Mouse (Mus musculus) small intestine, adult 2 months (tissue): Measurements from ENCODE around the gene Tmem59. TPM values are rescaled to one million over a fixed set of nuclear protein-coding genes. Genes with fewer than 3 reads are reported as not detected.

Experiments
- H3K27ac ChIP-seq: fragments of 200-500 bp; 2 replicates; pipeline ENCODE4 v1.5.1; 2012; ENCODE audit warnings: low read depth, low read length, control low read depth, inconsistent platforms; ENCODE audit not compliant: insufficient read depth
- H3K27me3 ChIP-seq: fragments of 200-500 bp; 2 replicates; pipeline ENCODE4 v1.6.1; 2012; ENCODE audit warnings: mild to moderate bottlenecking, moderate library complexity, low read length, inconsistent platforms; ENCODE audit not compliant: control insufficient read depth, insufficient read depth
- H3K36me3 ChIP-seq: fragments of 200-500 bp; 2 replicates; pipeline ENCODE4 v1.6.1; 2012; ENCODE audit warnings: mild to moderate bottlenecking, low read length, control low read depth, inconsistent platforms; ENCODE audit not compliant: control insufficient read depth, insufficient read depth
- H3K4me1 ChIP-seq: fragments of 200-500 bp; 2 replicates; pipeline ENCODE4 v1.6.1; 2012; ENCODE audit warnings: low read length, inconsistent platforms, mixed read lengths; ENCODE audit not compliant: control insufficient read depth, insufficient read depth, insufficient read length
- H3K4me3 ChIP-seq: fragments of 200-500 bp; 2 replicates; pipeline ENCODE4 v1.5.1; 2012; ENCODE audit warnings: low read depth, mild to moderate bottlenecking, control low read depth, inconsistent platforms, low read length, moderate library complexity
- CTCF ChIP-seq: fragments of 200-500 bp; IDR thresholded peaks from 2 replicates; pipeline ENCODE4 v1.5.1; 2012; ENCODE audit warnings: low read depth, mild to moderate bottlenecking, control low read depth, inconsistent platforms, low read length, moderate library complexity, mixed read lengths; ENCODE audit not compliant: insufficient replicate concordance, insufficient read length; ENCODE audit errors: extremely low read depth
- POLR2A ChIP-seq: fragments of 200-500 bp; IDR thresholded peaks from 2 replicates; pipeline ENCODE4 v1.6.1; 2012; ENCODE audit warnings: low read depth, mild to moderate bottlenecking, control low read depth, inconsistent platforms, low read length, moderate library complexity
- WGBS: fragments of 180-500 bp; shearing (Covaris S2); methylation state at CpG from one replicate; pipeline ENCODE4 v1.1.7; 2018; 5-methylcytosine and 5-hydroxymethylcytosine counted together
- polyA plus RNA-seq: library from polyadenylated mRNA; depleted of rRNA; stranded (reverse); fragments of >200 nt; gene quantifications from 2 replicates; pipeline ENCODE4 v1.2.3, GENCODE M21; 2012; rRNA removed

The Tmem59 gene
- 92.5 and 222 TPM in 2 replicates for polyA plus RNA-seq

DNA sequence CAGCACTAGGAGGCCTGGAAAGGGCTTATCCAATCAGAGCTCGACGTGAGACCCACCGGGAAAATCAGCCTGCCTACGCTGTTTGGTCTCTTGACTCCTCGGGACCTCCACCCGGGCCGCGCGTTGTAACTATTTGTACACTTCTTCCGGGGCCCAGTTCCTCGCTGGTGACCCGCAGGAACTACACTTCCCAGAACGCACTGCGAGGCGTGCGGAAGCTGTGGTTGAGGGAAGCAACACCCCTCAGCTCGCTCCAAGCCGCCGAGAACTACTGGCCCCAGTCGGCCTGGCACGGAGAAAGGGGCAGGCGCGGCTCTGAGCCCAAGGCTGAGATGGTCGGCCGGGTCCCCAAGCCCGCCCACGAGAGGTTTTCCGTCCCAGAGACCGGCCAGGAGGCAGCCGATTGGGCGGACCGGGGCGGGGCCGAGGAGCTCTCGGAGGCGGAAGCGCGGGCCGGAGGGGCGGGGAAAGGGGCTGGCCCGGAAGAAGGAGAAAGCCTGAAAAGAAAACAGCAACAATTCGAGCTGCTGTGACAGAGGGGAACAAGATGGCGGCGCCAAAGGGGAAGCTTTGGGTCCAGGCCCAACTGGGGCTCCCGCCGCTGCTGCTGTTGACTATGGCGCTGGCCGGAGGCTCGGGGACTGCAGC is at the start of gene Tmem59:
TSS of gene Tmem59 (plus strand) at position 218 of the 648 bp plus-strand sequence.
- H3K36me3 ChIP-seq = peaks cover 13% of the 10 kb centered on the region
- TF ChIP-seq CTCF (no peak), POLR2A (peak; percentile 73)
- H3K27me3 ChIP-seq = no peaks in the 10 kb centered on the region
- H3K4me3 ChIP-seq = peak within 1 kb of the TSS; percentile 88
- peaks cover 18% of the 10 kb centered on the region for H3K4me1 ChIP-seq
- H3K27ac ChIP-seq = peak within 1 kb of the TSS; percentile 98
- under 1% methylated on average over 49 of the region's 49 CpGs for WGBS

DNA sequence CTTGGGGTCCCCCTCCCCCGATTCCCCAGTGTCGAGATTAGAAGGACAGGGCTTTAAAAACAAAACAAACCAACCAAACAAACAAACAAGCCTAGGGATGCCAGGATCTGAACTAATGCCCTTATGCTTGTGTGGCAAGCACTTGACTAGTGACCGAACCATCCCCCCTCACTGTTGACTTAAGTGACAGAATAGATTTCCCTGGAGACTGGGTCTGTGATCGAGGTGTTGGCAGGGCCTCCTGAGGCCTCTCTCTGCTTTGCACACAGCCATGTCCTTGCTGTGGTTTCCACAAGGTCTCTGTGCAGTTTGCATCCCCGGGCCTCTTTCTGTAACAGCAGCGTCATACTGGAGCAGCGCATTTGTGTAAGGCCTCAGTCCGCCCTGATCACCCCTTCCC is 48.8 kb upstream of the Tmem59 start:
- Histone ChIP-seq H3K4me3 (no peak overlapping the region), H3K36me3 (no peaks in the 10 kb centered on the region), H3K27ac (no peak overlapping the region), H3K27me3 (no peaks in the 10 kb centered on the region), H3K4me1 (no peaks in the 10 kb centered on the region; the same call in none of the 2 replicates)
- 82% methylated on average over 8 of the region's 8 CpGs for WGBS
- no peak for TF ChIP-seq CTCF
- TF ChIP-seq POLR2A = no peak

DNA sequence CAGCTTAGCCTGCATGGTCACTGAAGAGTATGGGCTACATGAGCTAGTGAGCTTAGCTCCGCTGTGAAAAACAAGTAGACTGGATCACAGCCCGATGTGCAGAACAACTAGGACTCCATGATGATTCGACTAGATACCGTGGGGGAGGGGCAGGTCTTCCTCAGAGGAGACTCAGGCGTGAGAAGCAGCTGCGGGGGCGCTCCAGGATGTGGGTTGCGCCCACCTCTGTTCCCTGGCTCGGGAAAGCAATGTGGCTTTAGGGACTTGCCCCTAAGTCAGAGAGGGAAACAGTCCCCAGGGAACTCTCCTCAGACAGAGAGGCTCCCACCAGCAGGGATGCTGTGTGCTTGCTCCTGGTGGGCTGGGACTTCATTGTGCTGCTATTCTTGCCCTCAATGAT is 47.7 kb upstream of the Tmem59 start:
- no peaks in the 10 kb centered on the region; the same call in none of the 2 replicates for H3K4me1 ChIP-seq
- no peaks in the 10 kb centered on the region for H3K36me3 ChIP-seq
- WGBS = 44% methylated on average over 9 of the region's 9 CpGs
- TF ChIP-seq POLR2A = no peak
- no peak overlapping the region for H3K27ac ChIP-seq
- no peak overlapping the region for H3K4me3 ChIP-seq
- H3K27me3 ChIP-seq = no peaks in the 10 kb centered on the region

DNA sequence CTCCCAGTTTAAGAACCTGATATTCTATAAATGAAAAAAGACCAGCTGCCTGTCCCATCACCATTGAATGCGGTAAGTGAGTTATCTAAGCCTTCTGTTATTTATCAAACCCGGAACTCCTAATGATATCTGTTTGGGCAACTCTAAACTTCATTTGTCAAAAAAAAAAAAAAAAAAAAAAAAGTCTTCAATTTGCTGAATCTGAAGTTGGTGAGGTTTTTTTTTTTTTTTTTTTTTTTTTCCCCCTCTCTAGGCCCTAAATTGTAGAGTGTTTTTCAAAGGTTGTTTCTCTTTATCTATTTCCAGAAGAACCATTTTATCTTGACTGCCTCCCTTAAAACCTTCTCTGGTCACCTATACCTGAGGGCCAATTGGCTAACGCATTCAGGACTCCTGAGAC is 43.3 kb upstream of the Tmem59 start:
- peaks cover 9% of the 10 kb centered on the region; the same call in 1 of the 2 replicates for H3K36me3 ChIP-seq
- TF ChIP-seq POLR2A = no peak
- TF ChIP-seq CTCF = no peak
- H3K27me3 ChIP-seq = no peaks in the 10 kb centered on the region
- no peak overlapping the region for H3K4me3 ChIP-seq
- WGBS = 82% methylated on average over 3 of the region's 3 CpGs
- H3K4me1 ChIP-seq = no peaks in the 10 kb centered on the region
- H3K27ac ChIP-seq = no peak overlapping the region

DNA sequence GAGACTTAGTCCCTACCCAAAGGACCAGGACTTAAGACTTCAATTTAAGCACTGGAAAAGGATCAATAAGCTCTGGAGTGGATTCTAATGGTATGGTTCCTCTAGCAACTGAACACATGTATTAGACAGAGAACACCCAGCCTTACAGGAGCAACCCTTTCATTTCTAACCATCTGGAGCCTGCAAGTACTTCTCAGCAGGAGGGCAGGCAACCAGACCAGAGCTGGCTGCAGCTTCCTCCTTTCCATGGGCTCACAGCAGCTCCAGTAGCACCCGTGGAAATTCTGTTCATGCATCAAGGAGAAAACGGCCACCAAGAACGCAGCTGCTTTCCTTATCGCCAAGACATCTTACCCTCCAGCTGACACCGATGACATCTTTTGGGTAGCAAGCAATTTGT is 42.5 kb upstream of the Tmem59 start:
- no peak for TF ChIP-seq POLR2A
- H3K36me3 ChIP-seq = peaks cover 9% of the 10 kb centered on the region; the same call in 1 of the 2 replicates
- no peak overlapping the region for H3K4me3 ChIP-seq
- 80% methylated on average over 5 of the region's 5 CpGs for WGBS
- H3K27ac ChIP-seq = no peak overlapping the region
- H3K27me3 ChIP-seq = no peaks in the 10 kb centered on the region
- H3K4me1 ChIP-seq = no peaks in the 10 kb centered on the region; the same call in 1 of the 2 replicates

DNA sequence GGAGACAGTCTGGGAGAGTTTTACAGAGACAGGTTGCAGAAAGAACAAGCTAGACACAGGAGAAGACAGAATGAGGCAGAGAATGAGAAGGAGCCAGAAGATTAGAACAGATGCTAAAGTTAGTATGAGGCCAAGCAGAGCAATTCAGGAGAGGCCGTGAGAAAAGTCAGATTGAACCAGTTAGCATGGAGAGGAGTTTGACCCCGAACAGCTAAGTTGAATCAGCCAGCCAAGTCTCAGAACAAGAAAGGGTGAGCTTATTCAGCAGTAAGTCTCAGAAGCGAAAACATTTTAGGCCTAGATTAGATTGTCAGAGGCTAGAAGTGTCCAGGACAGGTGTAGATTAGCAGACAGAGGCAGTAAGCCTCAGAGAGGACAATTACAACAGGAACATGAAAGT is 41.7 kb upstream of the Tmem59 start:
- Histone ChIP-seq H3K4me3 (no peak overlapping the region), H3K36me3 (peaks cover 9% of the 10 kb centered on the region; the same call in 1 of the 2 replicates), H3K4me1 (no peaks in the 10 kb centered on the region; the same call in 1 of the 2 replicates), H3K27ac (no peak overlapping the region), H3K27me3 (no peaks in the 10 kb centered on the region)
- 59% methylated on average over 3 of the region's 3 CpGs for WGBS
- TF ChIP-seq POLR2A = no peak
- TF ChIP-seq CTCF = no peak

DNA sequence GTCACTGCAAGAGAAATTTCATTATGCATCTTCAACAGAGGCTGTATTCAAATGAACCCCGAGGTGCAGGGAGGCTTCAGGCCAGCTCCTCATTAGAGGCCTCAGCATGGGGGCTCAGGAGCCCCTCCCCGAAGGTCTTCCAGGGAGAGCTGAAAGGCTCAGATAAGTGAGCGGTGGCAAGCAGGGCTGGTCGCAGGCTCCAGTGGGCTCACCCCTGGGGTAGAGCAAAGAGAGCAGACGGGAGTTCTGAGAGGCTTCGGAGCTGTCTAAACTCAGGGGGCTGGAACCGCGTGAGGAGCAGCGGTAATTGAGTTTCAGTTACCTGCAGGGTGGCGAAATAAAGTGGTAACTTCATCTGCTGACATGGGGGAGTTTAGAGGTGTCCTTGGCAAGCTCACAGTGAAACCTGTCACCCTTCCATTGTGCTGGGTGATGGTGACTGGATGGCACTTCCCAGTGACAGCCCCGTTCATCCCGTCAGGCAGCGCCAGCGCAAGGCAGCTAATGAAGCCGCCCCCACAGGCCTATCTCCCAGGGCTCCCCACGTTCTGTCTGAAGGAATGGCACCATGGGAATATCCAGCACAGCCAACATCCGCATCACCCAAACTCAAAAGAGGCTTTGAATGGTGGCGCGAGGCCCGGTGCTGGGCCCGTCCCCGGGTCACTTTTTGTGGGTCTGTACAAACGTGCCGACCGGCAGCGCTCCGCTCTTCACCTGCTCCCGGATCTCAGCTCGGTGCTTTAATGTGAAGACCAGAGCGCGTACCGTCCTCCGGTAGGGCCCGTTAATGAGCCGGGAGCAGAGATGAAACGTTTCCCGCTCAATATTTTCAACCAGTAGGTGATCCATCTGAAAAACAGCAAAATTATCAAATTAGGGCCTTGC is 39.0 kb upstream of the Tmem59 start:
- Histone ChIP-seq H3K27ac (no peak overlapping the region), H3K4me1 (no peaks in the 10 kb centered on the region; the same call in 1 of the 2 replicates), H3K27me3 (no peaks in the 10 kb centered on the region), H3K4me3 (no peak overlapping the region), H3K36me3 (peaks cover 13% of the 10 kb centered on the region; the same call in 1 of the 2 replicates)
- whole genome bisulfite sequencing = 87% methylated on average over 37 of the region's 37 CpGs
- TF ChIP-seq POLR2A = no peak
- no peak for TF ChIP-seq CTCF
